Mouse (Mus musculus): ENCODE data around the gene 2200002J24Rik.

- TF ChIP-seq GATA1 (IDR thresholded peaks at IDR 0.05; ENCODE audit: low read length), result no peak
- no peak for TF ChIP-seq TAL1 (IDR thresholded peaks at IDR 0.05; ENCODE audit: low read length)
Observed at GRCm38 (mm10) chr7:30688325-30688724, 10.4 kb upstream of the 2200002J24Rik start.
